Mouse (Mus musculus): ENCODE data around the gene Pfn2. TPM values are rescaled to one million over a fixed set of nuclear protein-coding genes. Genes with fewer than 3 reads are reported as not detected.

Gene Pfn2
- polyA plus RNA-seq (2014; fragmentation: Illumina TruSeq; extraction: RNeasy Lipid Tissue Mini Kit (QIAGEN cat#74804); ENCODE audit: low read depth, low replicate concordance): 48.2 TPM

DNA sequence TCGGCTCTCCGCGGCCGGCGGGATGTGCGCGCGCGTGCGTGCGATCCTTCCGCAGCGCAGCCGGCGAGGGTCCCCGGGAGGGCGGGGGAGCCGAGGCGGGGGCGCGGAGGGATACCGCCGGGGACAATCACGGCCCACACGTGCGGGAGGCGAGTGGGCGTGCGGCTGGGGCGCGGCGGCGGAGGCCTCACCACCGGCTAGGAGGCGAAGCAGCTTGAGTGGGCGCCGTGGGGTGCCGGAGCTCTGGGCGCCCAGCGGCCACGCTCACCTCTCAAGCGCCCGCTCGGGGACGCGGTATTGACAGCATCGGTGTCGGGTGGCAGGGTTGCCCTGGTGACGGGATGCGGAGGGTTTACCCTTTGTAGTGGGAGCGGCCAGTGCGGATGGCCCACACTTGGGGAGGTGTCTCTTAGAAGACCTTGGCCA lies at the start of gene Pfn2:
Gene Pfn2, minus strand, starts transcription at position 320 of the 426 bp plus-strand sequence.

Other genes starting within 250 kb of the Pfn2 start
- 21.6 TPM for gene Commd2, start 196.4 kb downstream of the Pfn2 start, polyA plus RNA-seq (2014; fragmentation: Illumina TruSeq; extraction: RNeasy Lipid Tissue Mini Kit (QIAGEN cat#74804); ENCODE audit: low read depth, low replicate concordance)
- gene Ankub1, start 155.3 kb downstream of the Pfn2 start, polyA plus RNA-seq (2014; fragmentation: Illumina TruSeq; extraction: RNeasy Lipid Tissue Mini Kit (QIAGEN cat#74804); ENCODE audit: low read depth, low replicate concordance): not detected
- gene Rnf13, start 112.0 kb downstream of the Pfn2 start, polyA plus RNA-seq (2014; fragmentation: Illumina TruSeq; extraction: RNeasy Lipid Tissue Mini Kit (QIAGEN cat#74804); ENCODE audit: low read depth, low replicate concordance): 89.7 TPM

Data from heart, adult 10 weeks (tissue).